Mouse (Mus musculus): ENCODE data around the gene Ubr7. TPM values are rescaled to one million over a fixed set of nuclear protein-coding genes. Genes with fewer than 3 reads are reported as not detected.

The Ubr7 gene
- total RNA-seq (2021) = 32.4 and 36.4 TPM in 2 replicates
- long read RNA-seq, experiment 1, transcript Ubr7-201 (11 exons, 3,261 nt) = major isoform, 29 of 71 reads
- long read RNA-seq, experiment 1, partial matches to known transcripts = 1 of 71 reads
- long read RNA-seq, experiment 1, other reads (novel, unspliced or antisense) = 41 of 71 reads
- long read RNA-seq, experiment 2, transcript Ubr7-201 (11 exons, 3,261 nt) = major isoform, 15 of 42 reads
- long read RNA-seq, experiment 2, partial matches to known transcripts = 2 of 42 reads
- long read RNA-seq, experiment 2, other reads (novel, unspliced or antisense) = 25 of 42 reads

DNA sequence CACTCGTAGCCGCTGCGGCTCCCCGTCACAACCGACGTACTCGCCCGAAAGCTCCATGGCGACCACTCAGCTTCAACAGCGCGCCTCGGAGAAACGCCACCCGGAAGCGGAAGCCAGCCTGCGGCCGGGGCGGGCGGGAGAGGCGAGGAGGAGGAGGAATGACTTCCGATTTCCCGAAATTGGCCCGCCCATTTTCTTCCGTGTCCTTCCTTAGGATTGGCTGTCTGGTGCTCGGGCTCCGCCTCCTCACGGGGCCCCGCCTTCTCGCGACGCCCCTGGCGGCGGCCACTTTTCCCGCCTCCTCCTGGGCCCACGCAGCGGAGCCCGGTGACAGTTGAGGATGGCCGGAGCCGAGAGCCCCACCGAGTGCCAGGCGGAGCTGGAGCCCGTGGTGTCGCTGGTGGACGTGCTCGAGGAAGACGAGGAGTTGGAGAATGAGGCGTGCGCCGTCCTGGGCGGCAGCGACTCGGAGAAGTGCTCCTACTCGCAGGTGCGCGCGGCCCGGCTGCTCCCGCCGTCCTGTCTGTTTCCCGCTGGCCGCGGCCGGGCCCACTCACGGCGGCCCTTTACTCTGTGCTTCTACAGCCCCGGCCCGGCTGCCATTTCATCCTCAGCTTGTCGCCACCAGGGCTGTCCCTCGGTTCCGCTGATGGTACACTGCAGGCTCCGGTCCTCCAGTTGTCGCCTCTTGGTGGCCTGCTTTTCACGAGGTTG, at the start of gene Ubr7, which contains the start of the genes Gm28051 and Gon7:
Gene Ubr7 (plus strand): TSS at position 279 of the 714 bp plus-strand sequence.
Gene Gm28051 (minus strand): TSS at position 77 of the 714 bp plus-strand sequence.
Gene Gon7 (minus strand): TSS at position 115 of the 714 bp plus-strand sequence.
- peak; percentile 98 for DNase-seq

DNA sequence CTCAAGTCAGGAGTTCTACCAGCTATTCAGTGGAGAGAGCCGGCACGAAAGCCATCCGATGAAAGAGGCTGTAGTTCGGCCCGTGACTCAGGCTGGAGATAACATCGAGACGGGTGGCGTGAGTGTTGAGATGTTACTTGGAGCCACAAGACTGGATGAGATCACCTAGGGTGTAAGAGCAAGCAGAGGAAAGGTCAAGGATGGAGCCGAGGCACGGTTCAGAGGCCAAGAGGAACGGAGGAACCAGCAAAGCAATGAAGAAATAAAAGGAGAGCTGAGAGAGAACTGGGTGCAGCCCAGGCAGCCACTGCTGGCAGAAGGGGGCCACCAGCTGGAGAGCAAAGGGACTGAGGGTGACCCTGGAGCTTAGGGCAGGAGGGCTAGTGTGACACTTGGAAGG, 49.5 kb upstream of the Ubr7 start:
- peak; percentile 69 for DNase-seq

DNA sequence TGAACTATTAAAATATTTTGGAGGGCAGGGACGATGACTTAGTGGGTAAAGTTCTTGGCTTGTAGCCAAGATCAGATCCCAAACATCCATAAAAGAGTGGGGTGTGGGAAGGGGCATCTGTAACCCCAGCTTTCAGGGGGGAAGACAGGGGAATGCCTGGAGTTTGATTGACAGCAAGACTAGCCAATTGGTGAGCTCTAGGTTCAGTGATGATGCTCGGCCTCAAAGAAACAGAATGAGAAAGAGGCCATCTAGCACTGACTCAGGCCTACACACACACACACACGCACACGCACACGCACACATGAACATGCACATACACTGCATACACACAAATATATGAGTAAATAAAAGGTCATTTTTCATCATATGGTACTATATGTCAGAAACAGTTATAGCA, 47.9 kb upstream of the Ubr7 start:
- no peak for DNase-seq

DNA sequence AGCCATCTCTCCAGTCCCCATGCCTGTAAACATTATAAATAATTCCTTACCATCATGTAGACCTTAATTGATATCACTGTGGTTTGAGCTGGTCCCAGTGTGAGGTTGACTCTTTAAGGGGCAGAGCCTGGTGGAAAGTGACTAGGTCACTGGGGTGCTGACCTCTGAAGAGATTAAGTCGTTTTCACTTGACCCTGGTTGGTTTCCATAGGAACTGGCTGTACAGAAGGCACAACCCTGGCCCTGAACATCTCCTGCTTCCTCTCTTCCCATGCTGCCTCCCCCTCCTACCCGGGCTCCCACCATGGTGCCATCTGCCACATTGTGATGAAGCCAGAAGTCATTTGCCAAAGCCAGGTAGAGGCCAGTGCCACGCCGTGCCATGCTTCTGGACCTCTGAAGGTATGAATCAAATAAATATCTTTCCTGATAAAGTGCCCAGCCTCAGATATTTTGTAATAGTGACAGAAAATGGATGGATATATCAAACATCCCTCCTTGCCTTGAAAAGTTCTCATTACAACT, 46.9 kb upstream of the Ubr7 start:
- DNase-seq = no peak

DNA sequence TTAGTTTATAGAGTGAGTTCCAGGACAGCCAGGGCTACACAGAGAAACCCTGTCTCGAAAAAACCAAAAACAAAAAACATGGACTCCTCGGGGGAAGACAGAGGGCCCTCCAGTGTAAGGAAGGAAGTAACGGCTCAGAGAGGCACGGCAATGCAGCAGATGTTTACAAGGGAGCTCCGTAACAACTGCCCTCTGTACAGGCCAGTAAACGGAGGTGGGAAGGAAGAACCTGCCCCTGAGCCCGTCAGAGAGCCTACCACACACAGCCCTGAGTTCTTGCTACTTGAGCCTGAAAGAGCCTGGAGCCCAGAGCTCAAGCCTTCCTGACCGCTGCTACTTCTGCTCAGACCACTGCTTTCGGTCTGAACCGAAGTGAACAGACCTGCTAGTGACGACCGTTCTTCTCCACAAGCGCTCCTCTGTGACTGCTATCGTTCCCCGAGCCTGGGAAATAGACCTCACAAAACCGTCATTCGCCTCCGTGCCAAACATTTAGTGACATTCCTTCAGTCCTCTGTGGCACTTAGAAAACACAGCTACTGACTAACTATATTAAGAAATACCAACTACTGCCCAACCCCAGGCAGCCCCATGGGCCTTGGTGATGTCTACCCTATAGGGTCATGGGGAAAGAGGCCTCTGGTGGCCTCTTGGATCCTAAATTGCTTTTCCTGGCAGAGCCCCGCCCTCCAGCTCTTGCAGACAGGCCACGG, 44.5 kb upstream of the Ubr7 start:
- DNase-seq = no peak

DNA sequence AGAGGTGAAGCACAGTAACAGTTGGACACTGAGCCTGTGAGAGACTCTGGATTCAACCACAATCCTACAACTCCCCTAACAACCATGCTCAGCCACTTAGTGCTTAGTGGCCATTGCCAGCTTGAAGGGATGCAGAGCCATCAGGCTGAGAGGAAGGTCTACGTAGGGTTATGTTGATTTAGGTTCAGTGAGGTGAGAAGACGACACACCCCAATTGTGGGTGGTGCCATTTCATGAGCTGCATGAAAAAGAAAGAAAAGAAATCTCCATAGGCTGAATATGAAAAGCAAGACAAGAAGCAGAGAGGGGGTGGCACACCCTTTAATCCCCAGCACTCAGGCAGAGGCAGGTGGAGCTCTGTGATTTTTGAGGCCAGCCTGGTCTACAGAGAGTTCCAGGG, 43.7 kb upstream of the Ubr7 start:
- DNase-seq = no peak

DNA sequence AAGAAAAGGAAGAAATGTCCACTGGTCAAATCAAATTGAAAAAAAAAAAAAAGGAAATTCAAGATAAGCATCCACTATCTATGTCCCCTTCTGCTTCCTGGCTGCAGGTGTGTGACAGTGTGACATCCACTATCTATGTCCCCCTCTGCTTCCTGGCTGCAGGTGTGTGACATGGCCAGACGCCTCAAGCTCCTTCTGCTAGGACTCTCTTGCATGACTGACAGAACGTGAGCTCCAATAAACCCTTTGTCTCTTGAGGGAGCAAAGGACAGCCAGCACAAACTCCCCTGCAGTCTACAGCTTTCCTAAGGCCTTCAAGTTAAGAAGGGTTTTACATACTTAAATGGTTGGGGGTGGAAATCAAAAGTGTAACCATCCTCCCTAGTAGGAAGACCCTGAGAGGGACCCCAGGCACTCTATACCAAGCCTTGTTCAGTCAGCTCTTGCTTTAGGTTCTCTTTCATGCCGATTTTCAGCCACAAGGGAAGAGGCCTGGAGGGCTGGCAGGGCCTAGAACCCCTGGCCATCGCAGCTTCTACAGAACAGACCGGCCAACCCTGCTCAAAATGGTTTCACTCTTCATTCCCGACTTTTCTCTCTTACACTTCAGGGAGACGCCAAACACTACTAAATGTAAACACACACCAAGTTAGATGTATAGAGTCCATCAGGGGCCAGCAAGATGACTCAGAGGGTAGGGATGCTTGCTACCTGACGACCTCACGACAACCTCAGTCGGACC, 42.9 kb upstream of the Ubr7 start:
- DNase-seq = no peak

DNA sequence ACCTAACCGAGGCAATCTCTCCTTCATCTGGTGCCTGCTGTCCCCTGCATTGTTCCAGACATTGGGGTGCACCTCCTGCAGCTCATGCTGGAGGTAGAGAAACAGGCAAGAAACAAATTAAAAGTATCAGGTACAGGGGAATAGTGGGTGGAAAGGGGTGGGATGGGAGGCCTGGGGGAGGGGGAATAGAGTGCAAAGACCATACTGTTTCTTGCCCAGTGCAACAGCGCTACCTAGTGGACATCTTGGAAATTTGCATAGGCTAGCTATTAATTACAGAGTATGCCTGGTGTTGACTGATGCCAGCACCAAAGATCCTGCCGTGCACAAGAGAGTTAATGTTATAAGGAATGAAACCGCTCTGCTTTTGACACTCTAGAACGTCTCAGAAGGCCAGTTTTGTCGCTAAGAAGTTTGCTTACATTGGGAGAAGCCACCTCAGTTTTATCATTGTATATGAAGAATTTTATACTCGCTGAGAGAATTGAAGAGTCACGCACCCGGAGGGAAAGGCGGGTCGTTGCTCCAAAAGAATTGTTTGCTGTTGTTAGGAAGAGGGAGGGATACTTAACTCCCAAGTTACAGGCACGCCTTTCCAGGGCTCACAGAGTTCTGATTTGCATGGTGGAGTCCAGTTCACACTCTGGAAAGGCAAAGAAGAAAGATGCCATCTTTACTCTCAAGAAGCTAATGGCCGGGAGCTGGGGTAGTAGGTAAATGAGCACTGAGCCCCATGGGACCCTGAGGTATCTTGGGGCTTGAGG, 38.0 kb upstream of the Ubr7 start:
- peak; percentile 68 for DNase-seq

DNA sequence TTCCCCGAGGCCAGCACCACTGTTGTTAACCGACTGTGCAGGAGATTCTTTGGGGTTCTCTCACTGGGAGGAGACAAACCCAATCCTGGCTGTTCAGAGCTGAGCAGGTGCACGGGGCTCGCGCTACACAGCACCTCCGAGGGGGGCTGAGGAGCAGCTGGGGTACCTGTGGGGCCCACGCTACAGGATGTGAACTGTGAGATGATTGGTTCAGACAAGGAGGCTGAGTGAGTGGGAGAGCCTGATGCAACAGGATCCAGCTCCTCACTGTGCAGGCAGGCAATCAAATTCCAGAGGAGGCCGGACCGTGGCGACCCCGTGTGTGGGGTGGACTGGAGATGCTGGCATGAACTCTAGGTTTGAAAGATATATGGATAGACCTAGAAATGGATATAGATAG, 35.3 kb upstream of the Ubr7 start:
- DNase-seq = no peak

DNA sequence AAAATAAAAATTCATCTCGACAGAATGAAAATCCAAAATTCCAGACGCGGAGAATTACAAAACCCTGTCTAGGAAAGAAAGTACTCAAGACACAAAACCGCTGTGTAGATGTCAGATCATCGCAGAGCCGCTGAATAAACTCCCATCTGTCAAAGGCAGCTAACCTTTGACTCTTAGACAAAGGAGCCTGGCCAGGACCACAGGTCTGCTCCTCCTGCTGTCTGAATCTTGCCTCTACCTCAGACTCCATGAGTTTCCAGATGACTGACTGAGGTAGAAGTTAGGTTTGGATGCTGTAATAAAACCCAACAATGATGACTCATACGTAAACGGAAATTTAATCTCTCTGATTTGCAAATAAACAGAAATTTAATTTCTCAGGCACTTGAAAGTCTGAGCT, 34.8 kb upstream of the Ubr7 start:
- DNase-seq = no peak

DNA sequence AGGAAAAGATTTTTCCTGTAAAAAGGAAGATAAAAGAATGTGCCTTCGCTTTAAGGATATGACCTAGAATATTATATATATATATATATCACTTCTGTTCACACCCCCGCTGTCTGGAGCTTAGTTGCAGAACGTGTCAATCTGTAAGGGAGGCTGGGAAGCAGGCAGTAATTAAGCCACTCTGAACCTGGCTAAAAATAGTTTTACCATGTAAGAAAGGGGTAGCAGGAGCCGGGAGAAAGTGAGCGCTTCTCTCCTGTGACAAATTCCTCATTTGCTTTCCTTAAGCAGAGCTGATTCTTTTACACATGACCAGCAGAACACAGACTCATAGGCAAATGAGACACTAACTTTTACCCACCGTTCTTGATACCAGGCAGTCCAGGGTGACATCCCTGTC, 33.9 kb upstream of the Ubr7 start:
- no peak for DNase-seq

DNA sequence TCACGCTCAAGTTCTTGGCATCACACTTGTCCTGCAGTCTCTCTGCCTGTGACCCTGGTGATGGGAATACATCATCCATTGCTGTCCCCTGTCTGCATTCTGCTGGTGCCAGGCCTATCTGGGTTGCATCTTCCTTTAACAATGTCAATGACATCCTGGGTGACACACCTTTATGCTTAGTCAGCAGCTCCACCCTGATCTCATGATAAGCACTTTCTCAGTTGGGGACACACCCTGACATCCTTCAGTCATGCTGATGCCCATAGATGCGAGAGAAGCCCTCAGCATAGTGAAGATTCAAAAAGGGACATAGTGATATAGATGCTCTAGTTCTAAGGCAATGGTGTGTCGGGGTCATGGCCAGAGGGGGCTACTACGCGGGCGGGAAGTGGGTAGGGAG, 32.6 kb upstream of the Ubr7 start:
- DNase-seq = peak; percentile 18

DNA sequence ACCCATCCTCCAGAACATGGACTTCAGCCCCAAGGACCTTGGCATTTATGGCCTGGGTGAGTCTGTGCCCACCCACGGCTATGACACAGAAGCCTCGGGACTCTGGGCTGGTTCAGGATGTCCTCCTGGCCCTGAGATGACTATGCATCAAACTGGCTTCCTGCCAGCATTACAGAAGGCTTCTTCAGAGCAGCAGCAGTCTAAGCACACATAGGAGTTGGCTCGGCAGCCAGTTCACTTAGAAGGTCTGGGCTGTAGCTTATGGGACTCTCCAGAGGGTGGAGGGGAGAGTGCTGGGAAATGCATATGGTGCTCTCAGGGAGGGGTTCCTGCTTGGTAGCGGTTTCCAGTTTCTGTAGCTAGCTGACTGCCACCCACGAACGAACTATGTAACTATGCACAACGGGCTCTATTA, 32.0 kb upstream of the Ubr7 start:
- peak; percentile 72 for DNase-seq

DNA sequence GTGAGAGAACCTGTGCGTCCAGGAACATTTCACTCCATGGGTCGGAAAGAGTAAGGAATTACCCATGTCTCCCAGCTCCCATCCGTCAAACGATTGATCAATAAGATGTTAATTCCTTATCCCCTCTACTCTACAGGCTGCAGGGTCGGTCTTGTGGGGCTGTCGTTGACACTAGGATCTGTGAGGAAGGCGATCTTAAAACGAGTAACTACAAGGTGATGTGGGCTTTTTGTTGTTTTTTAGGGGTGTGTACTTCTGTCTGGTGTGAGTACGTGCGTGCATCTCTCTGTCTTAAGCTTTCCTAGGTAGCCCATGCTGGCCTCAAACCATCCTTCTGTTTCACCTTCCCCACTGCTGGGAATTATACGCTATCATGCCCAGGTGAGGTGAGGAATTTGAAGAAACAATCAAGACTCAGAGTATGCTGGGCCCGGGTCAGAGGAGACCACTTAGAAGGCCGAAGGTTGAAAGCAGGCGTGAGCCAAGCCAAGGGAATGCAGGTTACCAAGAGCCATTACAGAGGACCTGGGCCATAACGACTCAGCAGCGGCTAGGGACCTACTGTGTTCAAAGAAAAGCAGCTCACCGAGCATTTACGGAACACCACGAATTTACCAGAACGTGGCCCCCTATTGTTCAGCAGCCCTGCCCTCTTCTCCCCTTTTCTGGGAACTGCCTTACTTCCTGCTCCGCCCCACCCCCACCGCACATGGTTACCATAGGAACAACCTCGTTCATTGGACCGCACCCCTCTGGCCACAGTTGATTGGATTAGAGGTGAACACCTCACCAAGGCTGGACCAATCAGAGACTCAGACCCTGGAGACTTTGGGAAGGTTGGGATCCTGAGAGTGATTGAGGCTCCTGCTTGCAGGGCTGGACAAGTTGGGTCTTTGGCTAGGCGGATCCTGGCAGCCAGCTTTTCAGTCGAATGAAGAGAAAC, 27.6 kb upstream of the Ubr7 start:
- peak; percentile 75 for DNase-seq

DNA sequence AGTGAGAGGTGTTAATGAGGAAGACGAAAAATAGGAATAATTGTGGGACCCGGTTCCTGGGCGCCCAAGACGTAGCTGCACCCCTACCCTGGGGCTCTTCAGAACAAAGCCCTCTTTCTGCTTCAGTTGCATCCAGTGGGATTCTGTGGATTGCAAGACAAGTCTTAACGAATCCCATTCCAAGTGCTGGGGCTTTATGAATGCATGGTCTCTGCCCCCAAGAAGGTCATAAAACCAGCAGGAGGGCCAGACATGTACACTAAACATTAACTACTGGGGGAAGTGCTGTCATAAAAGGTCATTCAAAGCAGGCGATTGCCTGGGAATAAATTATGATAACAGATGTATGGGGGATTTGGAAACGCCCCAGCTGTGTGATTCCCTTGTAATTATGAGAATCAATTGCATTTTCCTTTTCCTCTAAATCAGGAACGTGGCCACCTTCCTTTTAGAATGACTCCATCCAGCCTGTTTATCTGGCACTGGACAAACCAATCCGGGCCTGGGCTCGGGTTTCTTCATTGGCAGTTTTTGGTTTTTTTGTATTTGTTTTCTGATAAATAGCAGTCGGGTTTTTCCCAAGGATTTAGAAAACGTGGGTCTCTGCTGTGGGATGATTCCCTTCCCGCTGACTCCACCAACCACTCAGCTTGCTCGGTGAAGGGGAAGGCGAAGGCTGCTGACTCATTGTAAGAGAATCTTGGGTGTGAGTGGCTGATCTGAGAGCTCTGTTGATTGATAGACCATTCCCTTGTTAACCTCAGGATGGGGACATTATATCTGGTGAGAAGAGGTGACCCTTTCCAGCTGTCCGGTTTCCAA, 26.8 kb upstream of the Ubr7 start:
- peak; percentile 57 for DNase-seq

DNA sequence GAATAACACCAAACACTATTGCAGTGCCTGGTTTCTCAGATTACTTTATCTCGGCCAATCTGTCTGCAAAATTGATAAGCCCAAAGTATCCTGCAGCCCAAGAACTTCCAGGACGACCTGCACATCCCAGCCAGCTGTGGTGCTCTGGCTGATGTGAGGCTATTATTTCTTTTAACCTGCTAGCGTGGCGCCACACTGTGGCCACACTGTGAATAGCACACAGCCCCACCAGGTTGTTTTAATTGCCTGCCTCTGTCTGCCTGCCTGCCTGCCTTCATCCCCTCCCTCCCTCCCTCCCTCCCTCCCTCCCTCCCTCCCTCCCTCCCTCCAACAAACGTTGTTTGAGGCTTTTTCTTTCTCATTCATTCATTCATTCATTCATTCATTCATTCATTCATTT, 24.4 kb upstream of the Ubr7 start:
- peak; percentile 81 for DNase-seq

DNA sequence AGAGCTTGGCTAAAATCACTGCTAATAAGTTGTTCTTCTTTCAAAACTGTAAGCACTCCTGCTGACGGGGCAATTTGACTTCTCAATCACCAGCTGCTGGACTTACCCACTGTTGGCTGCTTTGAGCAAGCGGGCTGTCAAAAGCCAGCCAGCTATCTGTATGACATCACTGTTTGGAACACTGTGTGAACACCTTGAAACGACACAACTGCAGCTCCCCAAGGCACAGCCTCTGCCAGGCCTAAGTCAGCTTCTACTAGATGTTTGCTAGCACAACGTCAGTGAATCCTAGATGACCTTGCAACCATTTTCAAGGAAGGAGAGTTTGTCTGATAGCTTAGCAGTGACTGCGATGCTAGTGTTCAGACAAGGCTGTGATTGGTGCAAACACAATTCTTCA, 18.7 kb upstream of the Ubr7 start:
- peak; percentile 39 for DNase-seq

DNA sequence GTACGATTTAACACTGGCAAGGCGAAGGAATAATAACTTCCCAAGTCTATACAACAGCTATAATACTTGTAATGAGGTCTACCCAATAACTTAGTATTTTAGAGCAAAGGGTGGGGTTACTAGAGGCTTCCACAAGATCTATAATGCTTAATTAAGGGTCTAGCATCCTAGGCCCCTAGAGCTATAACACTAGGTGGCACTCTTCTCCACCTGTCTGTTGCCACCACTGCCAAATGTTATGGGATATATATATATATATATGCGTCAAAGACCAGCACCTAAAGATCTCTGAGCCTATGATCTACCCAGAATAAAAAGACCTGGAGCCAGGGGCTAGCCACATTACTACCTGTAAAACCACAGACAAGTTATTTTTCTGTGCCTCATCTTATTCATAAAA, 17.5 kb upstream of the Ubr7 start:
- DNase-seq = no peak

DNA sequence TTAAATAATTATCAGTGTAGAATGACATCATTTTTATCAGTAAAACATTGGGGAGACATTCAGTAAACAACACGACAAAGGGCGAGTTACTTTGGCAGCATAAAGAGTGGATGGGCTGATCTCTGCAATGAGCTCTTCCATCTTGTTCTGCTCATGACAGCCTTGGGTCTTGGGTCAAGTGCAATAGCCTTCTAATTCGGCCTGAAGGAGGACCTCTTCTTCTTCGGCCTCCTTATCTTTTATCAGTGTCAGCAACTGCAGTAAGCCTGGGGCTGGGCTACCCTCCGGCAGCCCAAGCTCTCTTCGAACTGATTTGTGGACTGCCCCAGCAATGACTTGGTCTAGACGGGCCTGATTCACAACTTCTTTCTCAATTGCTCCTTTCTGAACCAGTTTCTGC, 15.7 kb upstream of the Ubr7 start:
- DNase-seq = no peak

Data from adrenal gland, postnatal 14 days (tissue).